Mouse (Mus musculus): ENCODE measurements around the gene Pcbp3. TPM values are rescaled to one million over a fixed set of nuclear protein-coding genes. Genes with fewer than 3 reads are reported as not detected.
A peak's percentile ranks its signal among the peaks of the same experiment; 100 is the strongest.
"Not testable (repeated sequence)": the region's sequence is repeated elsewhere in the genome, so short reads cannot be mapped to it uniquely, and the experiment has no call there.

The Pcbp3 gene
- polyA plus RNA-seq, 1 experiment, result 235 TPM

GRCm38 (mm10) chr10:76764927-76765326 is 196.8 kb downstream of the Pcbp3 start:
- Histone ChIP-seq H3K4me3 (ENCODE audit: control insufficient read depth, low read depth, low read length) (no peak overlapping the region), H3K36me3 (ENCODE audit: control insufficient read depth, insufficient read depth, low read length) (no peaks in the 10 kb centered on the region; the same call in 1 of the 2 replicates), H3K27me3 (ENCODE audit: control insufficient read depth, insufficient read depth, low read length) (no peaks in the 10 kb centered on the region), H3K4me1 (ENCODE audit: control insufficient read depth, insufficient read depth, low read length) (no peaks in the 10 kb centered on the region), H3K27ac (ENCODE audit: control insufficient read depth, insufficient read depth, low read depth, low read length) (no peak overlapping the region)
- TF ChIP-seq POLR2A (IDR thresholded peaks at IDR 0.05; ENCODE audit: control insufficient read depth, low read depth, low read length) (no peak), CTCF (IDR thresholded peaks at IDR 0.05; ENCODE audit: control insufficient read depth, insufficient read depth, insufficient replicate concordance, low read depth, low read length) (no peak)

GRCm38 (mm10) chr10:76763016-76763415 is 198.7 kb downstream of the Pcbp3 start:
- TF ChIP-seq POLR2A (IDR thresholded peaks at IDR 0.05; ENCODE audit: control insufficient read depth, low read depth, low read length) (no peak), CTCF (IDR thresholded peaks at IDR 0.05; ENCODE audit: control insufficient read depth, insufficient read depth, insufficient replicate concordance, low read depth, low read length) (no peak)
- Histone ChIP-seq H3K4me3 (ENCODE audit: control insufficient read depth, low read depth, low read length) (no peak overlapping the region), H3K27ac (ENCODE audit: control insufficient read depth, insufficient read depth, low read depth, low read length) (no peak overlapping the region), H3K4me1 (ENCODE audit: control insufficient read depth, insufficient read depth, low read length) (no peaks in the 10 kb centered on the region), H3K27me3 (ENCODE audit: control insufficient read depth, insufficient read depth, low read length) (no peaks in the 10 kb centered on the region), H3K36me3 (ENCODE audit: control insufficient read depth, insufficient read depth, low read length) (no peaks in the 10 kb centered on the region; the same call in 1 of the 2 replicates)

- no peak overlapping the region for H3K4me3 ChIP-seq (ENCODE audit: control insufficient read depth, low read depth, low read length)
- no peak overlapping the region for H3K27ac ChIP-seq (ENCODE audit: control insufficient read depth, insufficient read depth, low read depth, low read length)
- no peaks in the 10 kb centered on the region for H3K36me3 ChIP-seq (ENCODE audit: control insufficient read depth, insufficient read depth, low read length)
- no peaks in the 10 kb centered on the region for H3K27me3 ChIP-seq (ENCODE audit: control insufficient read depth, insufficient read depth, low read length)
- TF ChIP-seq POLR2A (IDR thresholded peaks at IDR 0.05; ENCODE audit: control insufficient read depth, low read depth, low read length), result no peak
- TF ChIP-seq CTCF (IDR thresholded peaks at IDR 0.05; ENCODE audit: control insufficient read depth, insufficient read depth, insufficient replicate concordance, low read depth, low read length), result no peak
- no peaks in the 10 kb centered on the region for H3K4me1 ChIP-seq (ENCODE audit: control insufficient read depth, insufficient read depth, low read length)
These were observed 199.3 kb downstream of the Pcbp3 start for GRCm38 (mm10) chr10:76762411-76762810.

- H3K4me1 ChIP-seq (ENCODE audit: control insufficient read depth, insufficient read depth, low read length), result no peaks in the 10 kb centered on the region
- TF ChIP-seq POLR2A (IDR thresholded peaks at IDR 0.05; ENCODE audit: control insufficient read depth, low read depth, low read length) (no peak), CTCF (IDR thresholded peaks at IDR 0.05; ENCODE audit: control insufficient read depth, insufficient read depth, insufficient replicate concordance, low read depth, low read length) (no peak)
- no peak overlapping the region for H3K27ac ChIP-seq (ENCODE audit: control insufficient read depth, insufficient read depth, low read depth, low read length)
- no peaks in the 10 kb centered on the region for H3K36me3 ChIP-seq (ENCODE audit: control insufficient read depth, insufficient read depth, low read length)
- H3K4me3 ChIP-seq (ENCODE audit: control insufficient read depth, low read depth, low read length), result no peak overlapping the region
- no peaks in the 10 kb centered on the region for H3K27me3 ChIP-seq (ENCODE audit: control insufficient read depth, insufficient read depth, low read length)
These were observed 201.8 kb downstream of the Pcbp3 start for GRCm38 (mm10) chr10:76759878-76760277.

GRCm38 (mm10) chr10:76753640-76754039 is 208.0 kb downstream of the Pcbp3 start:
- no peaks in the 10 kb centered on the region for H3K4me1 ChIP-seq (ENCODE audit: control insufficient read depth, insufficient read depth, low read length)
- H3K36me3 ChIP-seq (ENCODE audit: control insufficient read depth, insufficient read depth, low read length), result no peaks in the 10 kb centered on the region
- TF ChIP-seq CTCF (IDR thresholded peaks at IDR 0.05; ENCODE audit: control insufficient read depth, insufficient read depth, insufficient replicate concordance, low read depth, low read length) (no peak), POLR2A (IDR thresholded peaks at IDR 0.05; ENCODE audit: control insufficient read depth, low read depth, low read length) (no peak)
- no peak overlapping the region for H3K4me3 ChIP-seq (ENCODE audit: control insufficient read depth, low read depth, low read length)
- H3K27me3 ChIP-seq (ENCODE audit: control insufficient read depth, insufficient read depth, low read length), result no peaks in the 10 kb centered on the region
- H3K27ac ChIP-seq (ENCODE audit: control insufficient read depth, insufficient read depth, low read depth, low read length), result no peak overlapping the region

DNA sequence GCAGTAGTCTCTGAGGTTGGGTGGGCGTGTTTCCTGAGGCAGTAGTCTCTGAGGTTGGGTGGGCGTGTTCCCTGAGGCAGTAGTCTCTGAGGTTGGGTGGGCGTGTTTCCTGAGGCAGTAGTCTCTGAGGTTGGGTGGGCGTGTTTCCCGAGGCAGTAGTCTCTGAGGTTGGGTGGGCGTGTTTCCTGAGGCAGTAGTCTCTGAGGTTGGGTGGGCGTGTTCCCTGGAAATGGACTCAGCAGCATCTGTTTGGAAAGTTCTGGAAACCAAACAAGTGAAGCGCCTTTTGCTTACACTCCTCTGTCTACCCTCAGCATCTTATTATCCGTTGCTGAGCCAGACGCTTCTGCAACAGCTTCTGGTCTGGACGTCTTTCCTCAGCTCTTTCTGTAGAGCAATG is 217.4 kb downstream of the Pcbp3 start:
- not testable (repeated sequence) for H3K36me3 ChIP-seq (ENCODE audit: control insufficient read depth, insufficient read depth, low read length); H3K27me3 ChIP-seq (ENCODE audit: control insufficient read depth, insufficient read depth, low read length)

GRCm38 (mm10) chr10:76736764-76737163 is 224.9 kb downstream of the Pcbp3 start:
- Histone ChIP-seq H3K4me1 (ENCODE audit: control insufficient read depth, insufficient read depth, low read length) (peaks cover 3% of the 10 kb centered on the region), H3K36me3 (ENCODE audit: control insufficient read depth, insufficient read depth, low read length) (no peaks in the 10 kb centered on the region), H3K27ac (ENCODE audit: control insufficient read depth, insufficient read depth, low read depth, low read length) (no peak overlapping the region), H3K4me3 (ENCODE audit: control insufficient read depth, low read depth, low read length) (no peak overlapping the region), H3K27me3 (ENCODE audit: control insufficient read depth, insufficient read depth, low read length) (no peaks in the 10 kb centered on the region)
- no peak for TF ChIP-seq CTCF (IDR thresholded peaks at IDR 0.05; ENCODE audit: control insufficient read depth, insufficient read depth, insufficient replicate concordance, low read depth, low read length)
- no peak for TF ChIP-seq POLR2A (IDR thresholded peaks at IDR 0.05; ENCODE audit: control insufficient read depth, low read depth, low read length)

More for the DNA sequence above, 217.4 kb downstream of the Pcbp3 start:
- H3K4me1 ChIP-seq (ENCODE audit: control insufficient read depth, insufficient read depth, low read length); H3K4me3 ChIP-seq (ENCODE audit: control insufficient read depth, low read depth, low read length); H3K27ac ChIP-seq (ENCODE audit: control insufficient read depth, insufficient read depth, low read depth, low read length): not testable (repeated sequence)

DNA sequence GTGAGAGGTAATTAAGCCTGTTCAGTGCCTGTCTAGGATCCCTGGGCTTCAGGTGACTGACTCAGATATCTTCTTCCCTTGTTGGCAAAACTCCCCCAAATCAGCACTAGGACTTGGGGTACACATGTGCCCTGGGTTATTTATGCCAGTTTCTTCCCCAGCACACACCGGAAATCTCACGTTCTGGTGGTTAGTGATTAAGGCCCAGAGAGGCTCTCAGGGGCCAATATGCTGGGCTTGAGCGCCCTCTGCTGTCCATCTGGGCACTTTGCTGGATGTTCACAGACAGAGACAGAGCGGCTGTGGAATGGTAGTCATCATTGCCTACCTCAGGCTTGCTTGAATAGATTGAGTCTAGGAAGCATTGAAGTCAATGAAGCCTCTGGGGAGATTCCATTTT is 226.7 kb downstream of the Pcbp3 start:
- H3K4me3 ChIP-seq (ENCODE audit: control insufficient read depth, low read depth, low read length), result no peak overlapping the region
- no peaks in the 10 kb centered on the region for H3K27me3 ChIP-seq (ENCODE audit: control insufficient read depth, insufficient read depth, low read length)
- H3K36me3 ChIP-seq (ENCODE audit: control insufficient read depth, insufficient read depth, low read length), result no peaks in the 10 kb centered on the region
- H3K27ac ChIP-seq (ENCODE audit: control insufficient read depth, insufficient read depth, low read depth, low read length), result no peak overlapping the region
- H3K4me1 ChIP-seq (ENCODE audit: control insufficient read depth, insufficient read depth, low read length), result peaks cover 3% of the 10 kb centered on the region
- peak; percentile 86 for TF ChIP-seq CTCF (IDR thresholded peaks at IDR 0.05; ENCODE audit: control insufficient read depth, insufficient read depth, insufficient replicate concordance, low read depth, low read length)
- TF ChIP-seq POLR2A (IDR thresholded peaks at IDR 0.05; ENCODE audit: control insufficient read depth, low read depth, low read length), result no peak
